ENCODE assay signal across 27 mouse cellular contexts in genomic region chr13:20725556-20725955, GRCm38 (mm10).
DNase-seq lines count a peak whose midpoint lies in the region; ATAC-seq and TF ChIP-seq lines count a peak whose summit lies in the region.
"Had no signal": no experiment of that assay in that cellular context is flagged by ENCODE, and none has a peak within 500 bp of the region (broad histone marks: within the 10 kb centered on the region; RNA-seq: fewer than 3 reads in every experiment).

No protein-coding gene starts in this region.

- H3K9me3 ChIP-seq in forebrain, embryonic 14.5 days (replicated peaks; ENCODE audit: control insufficient read depth, low read length), result no peaks in the 10 kb centered on the region
- no peaks in the 10 kb centered on the region for H3K9me3 ChIP-seq in forebrain, embryonic 15.5 days
- H3K9me3 ChIP-seq in lung, embryonic 14.5 days (ENCODE audit: low read depth, low read length), result no peaks in the 10 kb centered on the region
- H3K9me3 ChIP-seq: forebrain, embryonic 10.5 days; forebrain, embryonic 13.5 days; G1E; heart, embryonic 12.5 days; heart, embryonic 15.5 days; hindbrain, embryonic 10.5 days had no signal

- 73% methylated on average over 4 of the region's 4 CpGs for WGBS in forebrain, embryonic 14.5 days
- WGBS in forebrain, embryonic 15.5 days, result 54% methylated on average over 4 of the region's 4 CpGs
- WGBS in lung, embryonic 14.5 days, result 42% methylated on average over 4 of the region's 4 CpGs

- H3K4me1 ChIP-seq in forebrain, embryonic 14.5 days (ENCODE audit: control insufficient read depth, insufficient read depth, low read length), result no peaks in the 10 kb centered on the region
- H3K4me1 ChIP-seq in forebrain, embryonic 15.5 days, result 0 out of 2 replicates have a peak, but pooled peaks cover 3% of the 10 kb centered on the region
- no peaks in the 10 kb centered on the region for H3K4me1 ChIP-seq in lung, embryonic 14.5 days (ENCODE audit: insufficient read depth)
- H3K4me1 ChIP-seq: forebrain, embryonic 10.5 days; forebrain, embryonic 13.5 days; heart, embryonic 12.5 days; heart, embryonic 15.5 days; hindbrain, embryonic 10.5 days had no signal

- no peak overlapping the region for H3K27ac ChIP-seq in forebrain, embryonic 14.5 days (ENCODE audit: low read depth, low read length)
- no peak overlapping the region for H3K27ac ChIP-seq in forebrain, embryonic 15.5 days (replicated peaks)
- no peak overlapping the region for H3K27ac ChIP-seq in lung, embryonic 14.5 days (ENCODE audit: low read depth)
- H3K27ac ChIP-seq: forebrain, embryonic 10.5 days; forebrain, embryonic 13.5 days; heart, embryonic 15.5 days; hindbrain, embryonic 10.5 days; hindbrain, embryonic 14.5 days had no signal

- ATAC-seq in forebrain, embryonic 14.5 days, result no peak
- ATAC-seq in forebrain, embryonic 15.5 days (replicated peaks), result no peak
- no peak for ATAC-seq in lung, embryonic 14.5 days (ENCODE audit: insufficient read depth)
- ATAC-seq: forebrain, embryonic 13.5 days; intestine, postnatal 0 days had no signal

- H3K4me3 ChIP-seq in forebrain, embryonic 14.5 days (ENCODE audit: low read depth, low read length), result no peak overlapping the region
- no peak overlapping the region for H3K4me3 ChIP-seq in forebrain, embryonic 15.5 days
- H3K4me3 ChIP-seq in lung, embryonic 14.5 days (ENCODE audit: low read depth, low read length), result no peak overlapping the region
- H3K4me3 ChIP-seq: forebrain, embryonic 10.5 days; forebrain, embryonic 13.5 days; heart, embryonic 12.5 days; heart, embryonic 15.5 days; hindbrain, embryonic 10.5 days had no signal

- no peak overlapping the region for H3K9ac ChIP-seq in forebrain, embryonic 14.5 days (ENCODE audit: low read length)
- no peak overlapping the region for H3K9ac ChIP-seq in forebrain, embryonic 15.5 days (replicated peaks)
- no peak overlapping the region for H3K9ac ChIP-seq in lung, embryonic 14.5 days
- H3K9ac ChIP-seq: forebrain, embryonic 13.5 days; heart, embryonic 12.5 days; heart, embryonic 15.5 days; hindbrain, embryonic 14.5 days had no signal

- no peaks in the 10 kb centered on the region for H3K36me3 ChIP-seq in forebrain, embryonic 14.5 days (ENCODE audit: control insufficient read depth, insufficient read depth, low read length)
- H3K36me3 ChIP-seq in forebrain, embryonic 15.5 days, result no peaks in the 10 kb centered on the region
- H3K36me3 ChIP-seq in lung, embryonic 14.5 days (ENCODE audit: insufficient read depth), result no peaks in the 10 kb centered on the region
- H3K36me3 ChIP-seq: forebrain, embryonic 10.5 days; G1E; heart, embryonic 12.5 days; heart, embryonic 15.5 days; hindbrain, embryonic 10.5 days had no signal

- no peak for TF ChIP-seq CTCF in lung, embryonic 14.5 days (IDR thresholded peaks at IDR 0.05; ENCODE audit: low read depth)

- no peak overlapping the region for H3K4me2 ChIP-seq in forebrain, embryonic 14.5 days (ENCODE audit: low read length)
- no peak overlapping the region for H3K4me2 ChIP-seq in forebrain, embryonic 15.5 days (replicated peaks)
- H3K4me2 ChIP-seq in lung, embryonic 14.5 days, result no peak overlapping the region
- H3K4me2 ChIP-seq: forebrain, embryonic 13.5 days; heart, embryonic 12.5 days; heart, embryonic 15.5 days; hindbrain, embryonic 14.5 days had no signal

- H3K27me3 ChIP-seq in forebrain, embryonic 14.5 days (replicated peaks; ENCODE audit: control insufficient read depth, insufficient read depth, low read length), result no peaks in the 10 kb centered on the region
- no peaks in the 10 kb centered on the region for H3K27me3 ChIP-seq in forebrain, embryonic 15.5 days
- H3K27me3 ChIP-seq in lung, embryonic 14.5 days (ENCODE audit: insufficient read depth, low read length), result no peaks in the 10 kb centered on the region
- H3K27me3 ChIP-seq: CH12.LX; forebrain, embryonic 13.5 days; heart, embryonic 12.5 days; heart, embryonic 15.5 days had no signal

- peak; percentile 2 for DNase-seq in cerebellum, adult 9-11 months
- DNase-seq in cerebellum, postnatal 25 days, result no peak
- DNase-seq in forebrain, embryonic 14.5 days (ENCODE audit: low spot score), result peak; percentile 5
- peak; percentile 16 for DNase-seq in lung, embryonic 14.5 days
- DNase-seq in lung, postnatal 4 days, result no peak
- DNase-seq in brain, adult 2 months (ENCODE audit: low read depth, low spot score), result peak; percentile 24
- DNase-seq in spleen, postnatal 4 days (ENCODE audit: low spot score in 2 of 2), result no peak
- DNase-seq: adrenal gland, adult 8-10 months; adrenal gland, postnatal 25 days; B cell, adult 2 months; cerebellum, adult 11-12 months; cerebellum, postnatal 36 days; gastrocnemius, postnatal 25 days; heart, adult 18-20 months; heart, postnatal 10 days; heart, postnatal 36 days; kidney, adult 2 months had no signal

Comparison
In these comparisons a context has a peak if more than half of its experiments do, and no peak if none do; other contexts are left out.
1. DNase-seq: peak in cerebellum, adult 9-11 months (single experiment), forebrain, embryonic 14.5 days (single experiment), lung, embryonic 14.5 days (single experiment) and brain, adult 2 months (single experiment); none in cerebellum, postnatal 25 days (0 of 2), lung, postnatal 4 days (0 of 2) and spleen, postnatal 4 days (0 of 2).